Mouse (Mus musculus): ENCODE results near the gene Notch2. TPM values are rescaled to one million over a fixed set of nuclear protein-coding genes. Genes with fewer than 3 reads are reported as not detected.
"Not testable (repeated sequence)": the region's sequence is repeated elsewhere in the genome, so short reads cannot be mapped to it uniquely, and the experiment has no call there.

Notch2 gene
- polyA plus RNA-seq, 1 experiment, result 5.2 TPM

- Histone ChIP-seq H3K27me3 (ENCODE audit: control insufficient read depth, insufficient read depth, low read length) (no peaks in the 10 kb centered on the region), H3K4me1 (ENCODE audit: control insufficient read depth, insufficient read depth, low read length) (peaks cover 5% of the 10 kb centered on the region), H3K27ac (ENCODE audit: control insufficient read depth, insufficient read depth, low read depth, low read length) (no peak overlapping the region), H3K36me3 (ENCODE audit: control insufficient read depth, insufficient read depth, low read length) (no peaks in the 10 kb centered on the region), H3K4me3 (ENCODE audit: control insufficient read depth, low read depth, low read length) (no peak overlapping the region)
- TF ChIP-seq CTCF (IDR thresholded peaks at IDR 0.05; ENCODE audit: control insufficient read depth, insufficient read depth, insufficient replicate concordance, low read depth, low read length) (no peak), POLR2A (IDR thresholded peaks at IDR 0.05; ENCODE audit: control insufficient read depth, low read depth, low read length) (no peak)
Observed at GRCm38 (mm10) chr3:98044768-98045368, 31.5 kb downstream of the Notch2 start.

- Histone ChIP-seq H3K4me1 (ENCODE audit: control insufficient read depth, insufficient read depth, low read length) (peaks cover 2% of the 10 kb centered on the region; the same call in 1 of the 2 replicates), H3K27me3 (ENCODE audit: control insufficient read depth, insufficient read depth, low read length) (no peaks in the 10 kb centered on the region), H3K27ac (ENCODE audit: control insufficient read depth, insufficient read depth, low read depth, low read length) (no peak overlapping the region), H3K36me3 (ENCODE audit: control insufficient read depth, insufficient read depth, low read length) (no peaks in the 10 kb centered on the region), H3K4me3 (ENCODE audit: control insufficient read depth, low read depth, low read length) (no peak overlapping the region)
- TF ChIP-seq POLR2A (IDR thresholded peaks at IDR 0.05; ENCODE audit: control insufficient read depth, low read depth, low read length), result no peak
- TF ChIP-seq CTCF (IDR thresholded peaks at IDR 0.05; ENCODE audit: control insufficient read depth, insufficient read depth, insufficient replicate concordance, low read depth, low read length), result no peak
Observed at GRCm38 (mm10) chr3:98045465-98046148, 32.3 kb downstream of the Notch2 start.

GRCm38 (mm10) chr3:98046305-98046704 lies 33.0 kb downstream of the Notch2 start:
- Histone ChIP-seq H3K27me3 (ENCODE audit: control insufficient read depth, insufficient read depth, low read length) (no peaks in the 10 kb centered on the region), H3K4me3 (ENCODE audit: control insufficient read depth, low read depth, low read length) (no peak overlapping the region), H3K4me1 (ENCODE audit: control insufficient read depth, insufficient read depth, low read length) (peaks cover 2% of the 10 kb centered on the region; the same call in 1 of the 2 replicates)

GRCm38 (mm10) chr3:98049671-98050070 lies 36.3 kb downstream of the Notch2 start:
- Histone ChIP-seq H3K4me3 (ENCODE audit: control insufficient read depth, low read depth, low read length) (no peak overlapping the region), H3K4me1 (ENCODE audit: control insufficient read depth, insufficient read depth, low read length) (peaks cover 7% of the 10 kb centered on the region), H3K27ac (ENCODE audit: control insufficient read depth, insufficient read depth, low read depth, low read length) (no peak overlapping the region), H3K27me3 (ENCODE audit: control insufficient read depth, insufficient read depth, low read length) (no peaks in the 10 kb centered on the region), H3K36me3 (ENCODE audit: control insufficient read depth, insufficient read depth, low read length) (no peaks in the 10 kb centered on the region)
- TF ChIP-seq POLR2A (IDR thresholded peaks at IDR 0.05; ENCODE audit: control insufficient read depth, low read depth, low read length), result no peak
- no peak for TF ChIP-seq CTCF (IDR thresholded peaks at IDR 0.05; ENCODE audit: control insufficient read depth, insufficient read depth, insufficient replicate concordance, low read depth, low read length)

More at GRCm38 (mm10) chr3:98046305-98046704, 33.0 kb downstream of the Notch2 start:
- TF ChIP-seq CTCF (IDR thresholded peaks at IDR 0.05; ENCODE audit: control insufficient read depth, insufficient read depth, insufficient replicate concordance, low read depth, low read length), result no peak
- no peak for TF ChIP-seq POLR2A (IDR thresholded peaks at IDR 0.05; ENCODE audit: control insufficient read depth, low read depth, low read length)
- Histone ChIP-seq H3K27ac (ENCODE audit: control insufficient read depth, insufficient read depth, low read depth, low read length) (no peak overlapping the region; the same call in 1 of the 2 replicates), H3K36me3 (ENCODE audit: control insufficient read depth, insufficient read depth, low read length) (no peaks in the 10 kb centered on the region)

- H3K36me3 ChIP-seq (ENCODE audit: control insufficient read depth, insufficient read depth, low read length); H3K4me1 ChIP-seq (ENCODE audit: control insufficient read depth, insufficient read depth, low read length); H3K27ac ChIP-seq (ENCODE audit: control insufficient read depth, insufficient read depth, low read depth, low read length): not testable (repeated sequence)
Observed at GRCm38 (mm10) chr3:98050086-98050485, 36.8 kb downstream of the Notch2 start.

GRCm38 (mm10) chr3:98050492-98051406 lies 37.4 kb downstream of the Notch2 start:
- Histone ChIP-seq H3K4me1 (ENCODE audit: control insufficient read depth, insufficient read depth, low read length) (peaks cover 7% of the 10 kb centered on the region), H3K36me3 (ENCODE audit: control insufficient read depth, insufficient read depth, low read length) (no peaks in the 10 kb centered on the region), H3K4me3 (ENCODE audit: control insufficient read depth, low read depth, low read length) (no peak overlapping the region), H3K27me3 (ENCODE audit: control insufficient read depth, insufficient read depth, low read length) (no peaks in the 10 kb centered on the region), H3K27ac (ENCODE audit: control insufficient read depth, insufficient read depth, low read depth, low read length) (no peak overlapping the region)
- no peak for TF ChIP-seq CTCF (IDR thresholded peaks at IDR 0.05; ENCODE audit: control insufficient read depth, insufficient read depth, insufficient replicate concordance, low read depth, low read length)
- TF ChIP-seq POLR2A (IDR thresholded peaks at IDR 0.05; ENCODE audit: control insufficient read depth, low read depth, low read length), result no peak

More at GRCm38 (mm10) chr3:98050086-98050485, 36.8 kb downstream of the Notch2 start:
- not testable (repeated sequence) for H3K27me3 ChIP-seq (ENCODE audit: control insufficient read depth, insufficient read depth, low read length); H3K4me3 ChIP-seq (ENCODE audit: control insufficient read depth, low read depth, low read length)

GRCm38 (mm10) chr3:98051407-98051968 lies 38.2 kb downstream of the Notch2 start:
- Histone ChIP-seq H3K27ac (ENCODE audit: control insufficient read depth, insufficient read depth, low read depth, low read length) (no peak overlapping the region), H3K27me3 (ENCODE audit: control insufficient read depth, insufficient read depth, low read length) (no peaks in the 10 kb centered on the region), H3K4me1 (ENCODE audit: control insufficient read depth, insufficient read depth, low read length) (peaks cover 7% of the 10 kb centered on the region), H3K4me3 (ENCODE audit: control insufficient read depth, low read depth, low read length) (no peak overlapping the region), H3K36me3 (ENCODE audit: control insufficient read depth, insufficient read depth, low read length) (no peaks in the 10 kb centered on the region)
- TF ChIP-seq POLR2A (IDR thresholded peaks at IDR 0.05; ENCODE audit: control insufficient read depth, low read depth, low read length), result no peak
- no peak for TF ChIP-seq CTCF (IDR thresholded peaks at IDR 0.05; ENCODE audit: control insufficient read depth, insufficient read depth, insufficient replicate concordance, low read depth, low read length)

Measured in testis, adult 2 months (tissue).